Mouse (Mus musculus) 3134 (cell line): ENCODE data around the gene Slc2a10.

ENCODE experiments used
- DNase-seq: peaks from one replicate; pipeline ENCODE4 v3.0.0-alpha.2; 2011; ENCODE audit warnings: low spot score; ENCODE audit not compliant: insufficient read length; ENCODE audit errors: extremely low read depth

The Slc2a10 gene

DNA sequence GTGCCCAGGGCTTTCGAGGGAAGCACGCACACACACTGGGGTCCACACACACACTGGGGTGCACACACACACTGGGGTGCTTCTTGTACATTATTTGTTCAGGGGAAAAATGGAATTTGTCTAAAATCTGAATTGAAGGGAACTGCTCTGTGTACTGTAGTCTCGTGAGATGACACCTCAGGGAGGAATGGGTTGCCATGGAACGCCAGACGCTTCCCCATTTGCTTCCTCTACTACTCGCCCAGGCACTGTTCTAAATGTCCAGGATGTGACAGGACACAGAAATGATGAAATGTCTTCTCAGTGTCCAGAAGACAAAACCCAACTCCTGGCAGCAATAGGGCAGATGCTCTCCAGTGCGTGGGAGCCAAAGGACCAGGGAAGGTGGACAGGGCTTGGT, 53.7 kb downstream of the Slc2a10 start:
- DNase-seq, result no peak

DNA sequence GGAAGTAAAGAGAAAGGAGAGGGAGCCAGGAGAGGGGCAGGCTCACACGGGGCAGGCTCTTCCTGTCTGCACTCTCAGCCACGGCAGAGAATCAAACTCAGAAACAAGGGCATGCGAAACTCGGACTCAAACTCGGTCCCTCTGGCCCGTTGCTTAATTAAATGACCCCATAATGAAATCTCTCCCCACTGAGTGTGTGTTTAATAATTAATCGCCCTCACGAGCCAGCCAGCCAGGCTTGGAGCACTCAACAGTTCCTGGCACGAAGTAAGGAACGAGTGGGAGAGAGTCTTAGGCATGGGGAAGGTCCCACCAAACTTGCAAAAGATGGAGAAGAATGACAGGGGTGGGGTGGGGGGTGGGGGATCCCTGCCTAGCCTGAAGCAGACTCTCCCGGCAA, 55.3 kb downstream of the Slc2a10 start:
- no peak for DNase-seq

GRCm38 (mm10) chr2:165559506-165560235, 56.1 kb downstream of the Slc2a10 start:
- DNase-seq, result peak; percentile 33

DNA sequence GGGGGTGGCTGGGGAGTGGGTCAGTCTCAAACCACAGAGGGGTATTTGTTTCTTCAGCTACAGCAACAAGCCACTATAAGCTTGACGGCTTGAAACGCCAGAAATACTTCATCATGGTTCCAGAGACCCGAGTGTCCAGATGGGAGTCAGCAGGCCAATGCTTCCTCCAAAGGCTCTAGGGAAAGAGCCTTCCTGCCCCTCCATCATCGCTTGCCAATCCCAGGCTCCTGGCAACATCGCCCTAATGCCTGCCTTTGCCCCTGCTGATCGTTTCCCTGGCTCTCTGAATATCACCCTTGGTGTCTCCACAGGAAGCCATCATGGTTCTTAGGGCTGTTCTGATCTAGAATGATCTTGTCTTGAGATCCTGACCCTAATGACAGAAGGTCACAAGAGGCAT, 58.3 kb downstream of the Slc2a10 start:
- no peak for DNase-seq

DNA sequence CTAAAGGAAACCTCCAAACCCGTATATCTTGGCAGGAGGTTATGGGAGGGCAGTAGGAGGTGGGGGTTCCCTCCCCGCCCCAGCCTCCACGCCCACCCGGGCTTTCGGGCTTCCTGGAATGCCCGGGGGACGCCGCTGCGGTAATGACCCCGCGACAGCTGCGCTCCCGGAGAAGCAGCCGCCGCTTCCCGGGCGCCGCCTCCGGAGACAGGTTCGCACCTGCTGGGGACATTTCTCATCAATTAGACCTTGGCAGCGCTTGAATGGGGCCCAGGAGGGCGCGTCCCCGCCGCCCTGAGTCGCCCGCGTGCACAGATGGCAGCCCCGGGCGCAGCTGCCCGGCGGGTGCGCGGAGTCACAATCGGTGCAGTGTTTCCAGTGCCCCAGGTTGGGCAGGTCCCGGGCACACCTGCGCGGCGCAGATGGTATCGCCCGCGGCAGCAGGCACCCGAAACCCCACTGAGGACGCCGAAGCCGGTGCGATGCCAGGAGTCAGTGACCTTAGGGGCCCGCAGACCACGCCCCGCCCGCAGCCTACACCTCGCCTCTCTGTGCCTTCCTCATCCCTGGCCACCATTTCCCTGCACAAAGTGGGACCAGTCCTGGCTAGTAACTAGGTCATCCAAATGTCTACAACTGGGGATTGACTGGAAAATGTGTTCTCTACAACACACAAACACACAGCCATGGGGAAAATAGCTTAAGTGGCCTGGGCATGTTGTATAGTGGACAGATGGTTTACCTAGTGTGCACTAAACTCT, 59.9 kb downstream of the Slc2a10 start:
- DNase-seq, result no peak

- DNase-seq, result no peak
Measured at GRCm38 (mm10) chr2:165564101-165564500, 60.5 kb downstream of the Slc2a10 start.

- DNase-seq, result no peak
Measured at GRCm38 (mm10) chr2:165564620-165565019, 61.0 kb downstream of the Slc2a10 start.

GRCm38 (mm10) chr2:165566898-165567297, 63.3 kb downstream of the Slc2a10 start:
- no peak for DNase-seq

DNA sequence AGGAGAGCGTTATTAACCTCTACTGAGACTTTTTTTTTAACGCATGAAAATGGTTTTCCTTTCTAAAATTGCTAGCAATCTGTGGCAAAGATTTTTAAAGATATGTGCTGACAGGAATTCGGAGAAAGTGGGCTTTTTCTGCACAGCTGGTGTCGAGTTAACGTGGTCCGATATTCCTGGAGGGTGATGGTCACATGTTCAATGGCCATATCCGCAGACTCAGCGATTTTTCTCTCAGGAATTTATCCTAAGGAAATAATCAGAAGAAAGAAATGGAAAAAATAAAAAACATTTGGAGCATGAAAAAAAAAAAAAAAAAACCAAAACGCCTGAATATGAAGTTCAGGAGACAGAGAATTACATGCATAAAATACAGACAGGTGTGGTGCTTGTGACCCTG, 64.2 kb downstream of the Slc2a10 start:
- DNase-seq, result no peak

GRCm38 (mm10) chr2:165568911-165569310, 65.3 kb downstream of the Slc2a10 start:
- DNase-seq, result no peak
